Mouse (Mus musculus): ENCODE measurements around the gene Ccnyl1. TPM values are rescaled to one million over a fixed set of nuclear protein-coding genes. Genes with fewer than 3 reads are reported as not detected.
"Not testable (repeated sequence)": the region's sequence is repeated elsewhere in the genome, so short reads cannot be mapped to it uniquely, and the experiment has no call there.

Ccnyl1 gene
- 5.8 and 6.1 TPM in 2 replicates for polyA plus RNA-seq (2016; fragmentation: Nextera tagmentation; extraction: Ambion mirVana)

DNA sequence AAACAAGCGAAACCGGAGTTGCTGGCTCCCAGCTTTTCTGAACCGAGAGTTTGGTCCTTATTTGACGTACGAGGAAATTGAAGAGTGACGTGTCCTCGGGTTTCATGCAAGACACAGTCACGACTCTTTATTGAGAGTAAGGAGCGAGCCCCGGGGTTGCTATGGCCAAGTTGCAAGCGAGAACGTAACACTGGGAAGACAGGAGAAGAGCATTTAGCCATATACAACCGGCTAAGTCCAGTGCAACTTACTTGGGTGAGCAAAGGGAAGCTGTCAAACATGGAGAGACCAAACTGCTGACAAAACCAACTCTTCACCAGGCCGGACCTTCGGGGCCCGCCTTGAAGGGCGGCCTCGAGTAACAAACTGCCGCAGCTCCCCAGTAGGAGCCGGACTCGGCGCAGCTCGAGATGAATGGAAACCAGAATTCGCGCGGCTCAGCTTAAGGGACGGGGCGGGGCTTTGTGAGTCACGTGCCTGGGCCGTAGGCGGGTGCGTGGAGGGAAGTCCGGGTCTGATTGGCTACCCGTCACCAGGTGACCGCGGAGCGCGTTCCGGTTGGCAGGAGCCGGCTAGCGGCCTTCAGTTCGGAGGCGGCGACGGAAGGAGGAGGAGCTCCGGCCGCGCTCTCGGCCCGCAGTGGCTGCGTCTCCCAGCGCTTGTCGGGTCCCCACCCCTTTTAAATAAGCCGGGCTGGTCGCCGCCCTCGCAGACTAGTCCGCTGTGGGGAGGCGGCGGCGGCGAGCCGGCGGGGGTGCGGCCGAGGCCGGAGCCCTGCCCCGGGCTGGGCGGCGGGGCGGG is at the start of gene Ccnyl1:
Gene Ccnyl1, plus strand, starts transcription at position 243 of the 801 bp plus-strand sequence.
- peaks cover 32% of the 10 kb centered on the region for H3K4me1 ChIP-seq
- WGBS = under 1% methylated on average over 71 of the region's 71 CpGs
- H3K9me3 ChIP-seq = no peaks in the 10 kb centered on the region

DNA sequence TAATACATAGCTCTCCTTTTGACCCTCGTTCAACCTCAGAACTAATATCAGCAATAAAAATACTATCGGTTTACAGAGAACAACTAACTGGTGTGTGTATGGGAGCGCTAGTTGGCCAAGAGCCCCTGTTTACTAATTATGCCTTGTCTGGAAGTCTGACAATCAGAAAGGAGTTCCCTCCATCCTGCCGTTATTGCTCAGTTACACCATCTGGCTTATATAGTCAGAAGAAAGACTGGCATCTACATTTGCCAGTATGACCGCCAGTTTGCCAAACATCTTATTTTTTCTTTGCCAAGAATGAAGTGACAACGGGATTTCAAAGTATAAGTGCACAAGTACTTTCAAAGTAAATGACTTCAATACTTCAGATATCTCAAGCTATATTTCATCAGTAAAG is 49.2 kb upstream of the Ccnyl1 start:
- Histone ChIP-seq H3K4me3 (no peak overlapping the region), H3K36me3 (replicated peaks) (no peaks in the 10 kb centered on the region), H3K27ac (replicated peaks) (no peak overlapping the region), H3K4me1 (no peaks in the 10 kb centered on the region), H3K9me3 (no peaks in the 10 kb centered on the region), H3K27me3 (replicated peaks; ENCODE audit: low read depth, poor library complexity, severe bottlenecking) (no peaks in the 10 kb centered on the region)
- no peak for DNase-seq (ENCODE audit: low spot score)
- WGBS = 92% methylated on average over 6 of the region's 6 CpGs

More for the DNA sequence above, at the start of gene Ccnyl1:
- DNase-seq (ENCODE audit: low spot score) = peak; percentile 99
- H3K27ac ChIP-seq (replicated peaks) = peak within 1 kb of the TSS; percentile 90
- H3K27me3 ChIP-seq (replicated peaks; ENCODE audit: low read depth, poor library complexity, severe bottlenecking) = no peaks in the 10 kb centered on the region
- H3K36me3 ChIP-seq (replicated peaks) = 0 out of 2 replicates have a peak, but pooled peaks cover 3% of the 10 kb centered on the region
- peak within 1 kb of the TSS; percentile 86 for H3K4me3 ChIP-seq

DNA sequence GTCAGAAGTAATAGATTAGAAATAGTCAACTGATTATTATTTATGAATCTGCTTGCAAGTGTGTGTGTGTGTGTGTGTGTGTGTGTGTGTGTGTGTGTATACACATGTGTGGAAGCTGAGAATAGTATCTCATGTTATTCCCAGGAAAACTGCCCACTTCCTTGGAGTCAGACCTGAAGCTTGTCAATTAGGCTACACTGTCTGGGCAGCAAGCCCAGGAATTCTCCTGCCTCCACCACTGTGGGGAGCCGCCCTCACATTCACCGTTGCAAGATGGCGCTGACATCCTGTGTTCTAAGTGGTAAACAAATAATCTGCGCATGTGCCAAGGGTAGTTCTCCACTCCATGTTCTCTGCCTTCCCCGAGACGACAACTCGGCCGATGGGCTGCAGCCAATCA is 47.7 kb upstream of the Ccnyl1 start:
- not testable (repeated sequence) for H3K4me1 ChIP-seq; DNase-seq (ENCODE audit: low spot score); H3K27ac ChIP-seq (replicated peaks); H3K4me3 ChIP-seq; H3K27me3 ChIP-seq (replicated peaks; ENCODE audit: low read depth, poor library complexity, severe bottlenecking); H3K36me3 ChIP-seq (replicated peaks); H3K9me3 ChIP-seq
- WGBS = 96% methylated on average over 8 of the region's 8 CpGs

DNA sequence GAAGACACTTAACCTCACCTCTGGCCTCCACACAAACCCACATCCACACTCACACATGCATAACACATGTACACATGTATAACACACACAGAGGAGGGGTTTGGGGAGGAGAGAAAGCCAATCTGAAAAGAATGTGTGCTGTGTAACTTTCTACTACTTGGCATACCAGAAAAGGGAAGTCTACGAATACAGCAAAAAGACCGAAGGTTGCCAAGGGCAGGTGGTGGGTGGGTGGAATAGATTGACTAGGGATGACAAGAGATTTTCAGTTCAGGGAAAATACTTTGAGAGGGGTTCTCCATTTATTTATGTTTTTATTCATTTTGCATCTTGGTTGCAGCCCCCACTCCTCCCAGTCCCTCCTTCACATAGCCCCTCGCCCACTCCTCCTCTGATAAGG is 45.7 kb upstream of the Ccnyl1 start:
- H3K27ac ChIP-seq (replicated peaks) = no peak overlapping the region
- WGBS = 96% methylated on average over 3 of the region's 3 CpGs
- no peak for DNase-seq (ENCODE audit: low spot score)
- no peaks in the 10 kb centered on the region for H3K9me3 ChIP-seq
- H3K4me3 ChIP-seq = no peak overlapping the region
- H3K36me3 ChIP-seq (replicated peaks) = no peaks in the 10 kb centered on the region
- H3K27me3 ChIP-seq (replicated peaks; ENCODE audit: low read depth, poor library complexity, severe bottlenecking) = no peaks in the 10 kb centered on the region
- H3K4me1 ChIP-seq = 0 out of 2 replicates have a peak, but pooled peaks cover 2% of the 10 kb centered on the region

DNA sequence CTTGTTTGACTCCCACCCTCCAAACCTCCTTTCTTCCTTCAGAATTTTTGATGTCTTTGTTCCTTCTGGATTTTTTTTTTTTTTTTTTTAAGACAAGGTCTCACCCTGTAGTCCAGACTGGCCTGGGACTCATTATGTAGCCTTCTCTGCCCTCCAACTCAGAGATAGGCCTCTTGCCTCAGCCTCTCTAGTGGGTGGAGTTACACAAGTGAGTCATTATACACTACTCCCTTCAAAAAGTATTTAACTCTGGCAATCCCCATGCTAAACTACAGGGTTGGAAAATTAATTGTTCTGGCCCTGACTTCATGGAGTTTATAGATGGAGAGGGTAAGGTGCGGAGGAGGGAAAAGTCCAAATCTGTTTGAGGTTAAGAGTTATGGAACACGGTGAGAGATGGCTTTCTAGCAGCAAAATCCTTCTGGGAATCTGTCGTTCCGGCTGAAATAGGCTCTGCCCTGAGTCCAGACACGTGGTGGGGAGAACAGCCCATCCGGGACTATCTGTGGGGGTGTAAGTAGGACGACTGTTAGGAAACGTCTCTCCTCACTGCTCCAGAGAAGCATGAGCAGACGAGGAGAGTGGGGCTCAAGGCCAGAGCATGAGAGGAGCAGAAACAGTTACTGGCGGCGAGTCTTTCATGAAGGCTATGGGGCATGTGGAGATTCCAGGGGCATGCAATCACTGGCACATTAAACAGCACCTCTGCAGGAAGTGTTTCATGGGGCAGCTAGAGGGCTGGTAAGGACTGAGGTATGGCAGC is 40.7 kb upstream of the Ccnyl1 start:
- Histone ChIP-seq H3K27me3 (replicated peaks; ENCODE audit: low read depth, poor library complexity, severe bottlenecking) (no peaks in the 10 kb centered on the region), H3K27ac (replicated peaks) (0 out of 2 replicates have a peak overlapping the region, but pooled peaks have one; percentile 10)
- 83% methylated on average over 11 of the region's 11 CpGs for WGBS

DNA sequence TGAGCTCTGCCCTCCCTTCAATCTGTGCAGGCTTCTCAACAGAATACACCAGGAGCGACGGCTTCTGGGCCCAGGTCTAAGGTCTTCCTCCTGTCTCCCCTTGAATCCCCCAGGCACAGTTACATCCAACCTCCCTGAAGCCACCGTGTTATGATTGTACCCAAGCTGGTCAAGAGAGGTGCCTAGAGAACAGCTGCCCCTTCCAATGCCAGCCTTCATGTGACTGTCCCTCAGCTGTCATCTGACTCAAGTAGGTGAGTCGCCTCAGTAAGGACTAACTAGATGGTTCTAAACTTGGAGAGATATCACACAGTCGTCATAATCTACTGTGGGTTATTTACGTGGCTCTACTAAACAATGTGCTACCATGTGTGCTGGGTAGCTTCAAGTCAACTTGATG is 36.6 kb upstream of the Ccnyl1 start:
- Histone ChIP-seq H3K27me3 (replicated peaks; ENCODE audit: low read depth, poor library complexity, severe bottlenecking) (no peaks in the 10 kb centered on the region), H3K36me3 (replicated peaks) (no peaks in the 10 kb centered on the region), H3K9me3 (no peaks in the 10 kb centered on the region), H3K4me3 (no peak overlapping the region), H3K27ac (replicated peaks) (no peak overlapping the region), H3K4me1 (peaks cover 17% of the 10 kb centered on the region)
- 90% methylated on average over 6 of the region's 6 CpGs for WGBS
- DNase-seq (ENCODE audit: low spot score) = no peak

More for the DNA sequence above, 40.7 kb upstream of the Ccnyl1 start:
- no peaks in the 10 kb centered on the region for H3K9me3 ChIP-seq
- H3K4me1 ChIP-seq = peaks cover 12% of the 10 kb centered on the region; the same call in 1 of the 2 replicates
- H3K4me3 ChIP-seq = no peak overlapping the region
- no peak for DNase-seq (ENCODE audit: low spot score)
- H3K36me3 ChIP-seq (replicated peaks) = no peaks in the 10 kb centered on the region

DNA sequence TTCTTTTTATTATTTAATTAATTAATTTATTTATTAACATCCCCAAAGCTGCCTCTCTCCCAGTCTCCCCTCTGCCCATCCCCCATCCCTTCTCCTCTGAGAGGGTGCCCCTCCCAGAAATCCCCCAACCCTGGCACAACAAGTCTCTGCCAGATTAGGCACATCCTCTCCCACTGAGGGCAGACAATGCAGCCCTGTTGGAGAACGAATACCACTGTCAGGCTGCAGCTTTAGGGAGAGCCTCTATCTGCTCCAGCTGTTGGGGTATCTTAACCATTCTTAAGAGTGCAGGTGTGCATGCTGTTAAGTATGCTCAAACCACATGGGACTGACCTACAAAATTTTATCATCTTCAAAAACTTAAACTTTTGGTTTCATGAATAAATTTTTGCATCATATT is 34.8 kb upstream of the Ccnyl1 start:
- WGBS = 4% methylated on average over 1 of the region's 1 CpGs
- DNase-seq (ENCODE audit: low spot score) = no peak
- H3K36me3 ChIP-seq (replicated peaks) = no peaks in the 10 kb centered on the region
- H3K4me3 ChIP-seq = no peak overlapping the region
- H3K27ac ChIP-seq (replicated peaks) = no peak overlapping the region
- H3K4me1 ChIP-seq = peaks cover 20% of the 10 kb centered on the region
- H3K9me3 ChIP-seq = no peaks in the 10 kb centered on the region
- no peaks in the 10 kb centered on the region for H3K27me3 ChIP-seq (replicated peaks; ENCODE audit: low read depth, poor library complexity, severe bottlenecking)

DNA sequence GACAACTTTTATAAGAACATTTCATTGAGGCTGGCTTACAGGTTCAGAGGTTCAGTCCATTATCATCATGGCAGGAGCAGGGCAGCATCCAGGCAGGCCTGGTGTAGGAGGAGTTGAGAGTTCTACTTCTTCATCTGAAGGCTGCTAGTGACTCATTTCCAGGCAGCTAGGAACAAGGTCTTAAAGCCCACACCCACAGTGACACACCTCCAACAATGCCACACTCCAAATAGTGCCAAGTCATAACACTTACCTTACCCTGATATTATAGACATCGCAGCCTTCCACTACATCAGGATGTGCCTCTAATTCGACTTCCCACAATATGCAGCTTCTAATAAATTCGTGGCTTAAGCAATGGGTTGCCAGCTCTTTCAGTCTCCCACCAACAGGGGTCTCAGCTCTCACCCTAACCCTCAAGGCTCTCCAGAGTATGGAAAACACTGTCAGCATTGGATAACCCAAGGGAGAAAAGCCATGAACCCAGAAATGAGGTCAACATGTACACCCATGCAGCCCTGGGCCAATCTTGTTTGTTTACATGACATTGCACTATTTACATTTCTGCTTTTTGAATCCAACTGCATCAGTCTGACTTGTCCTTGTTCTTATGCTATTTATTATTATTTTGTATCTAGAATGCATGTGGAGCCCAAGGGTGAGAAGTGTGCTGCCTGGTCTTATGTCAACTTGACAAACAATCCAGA is 33.7 kb upstream of the Ccnyl1 start:
- 81% methylated on average over 3 of the region's 3 CpGs for WGBS
- H3K4me3 ChIP-seq = no peak overlapping the region

DNA sequence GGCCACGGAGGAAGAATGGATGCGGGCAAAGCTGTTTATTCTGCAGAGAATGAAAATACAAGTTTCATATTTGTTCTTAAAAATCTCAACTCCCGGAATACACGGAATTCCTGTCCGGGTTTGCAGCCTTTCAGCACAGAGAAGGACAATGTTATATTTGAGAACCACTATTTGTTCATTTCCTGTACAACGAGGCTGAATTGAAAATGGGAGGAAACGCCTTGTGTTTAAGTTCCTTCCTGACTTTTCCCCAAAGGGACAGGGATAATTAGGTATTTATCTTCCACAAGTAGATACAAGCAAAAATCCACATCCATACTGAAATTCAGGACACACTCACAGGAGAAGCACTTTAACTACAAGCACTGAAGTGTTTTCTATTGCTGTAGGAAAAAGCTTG is 31.4 kb upstream of the Ccnyl1 start:
- Histone ChIP-seq H3K9me3 (no peaks in the 10 kb centered on the region), H3K4me1 (peaks cover 15% of the 10 kb centered on the region), H3K27ac (replicated peaks) (no peak overlapping the region), H3K27me3 (replicated peaks; ENCODE audit: low read depth, poor library complexity, severe bottlenecking) (no peaks in the 10 kb centered on the region), H3K4me3 (no peak overlapping the region), H3K36me3 (replicated peaks) (no peaks in the 10 kb centered on the region)
- no peak for DNase-seq (ENCODE audit: low spot score)
- 59% methylated on average over 7 of the region's 7 CpGs for WGBS

More for the DNA sequence above, 33.7 kb upstream of the Ccnyl1 start:
- Histone ChIP-seq H3K9me3 (no peaks in the 10 kb centered on the region), H3K4me1 (peaks cover 20% of the 10 kb centered on the region), H3K27me3 (replicated peaks; ENCODE audit: low read depth, poor library complexity, severe bottlenecking) (no peaks in the 10 kb centered on the region), H3K36me3 (replicated peaks) (no peaks in the 10 kb centered on the region), H3K27ac (replicated peaks) (no peak overlapping the region)
- no peak for DNase-seq (ENCODE audit: low spot score)

DNA sequence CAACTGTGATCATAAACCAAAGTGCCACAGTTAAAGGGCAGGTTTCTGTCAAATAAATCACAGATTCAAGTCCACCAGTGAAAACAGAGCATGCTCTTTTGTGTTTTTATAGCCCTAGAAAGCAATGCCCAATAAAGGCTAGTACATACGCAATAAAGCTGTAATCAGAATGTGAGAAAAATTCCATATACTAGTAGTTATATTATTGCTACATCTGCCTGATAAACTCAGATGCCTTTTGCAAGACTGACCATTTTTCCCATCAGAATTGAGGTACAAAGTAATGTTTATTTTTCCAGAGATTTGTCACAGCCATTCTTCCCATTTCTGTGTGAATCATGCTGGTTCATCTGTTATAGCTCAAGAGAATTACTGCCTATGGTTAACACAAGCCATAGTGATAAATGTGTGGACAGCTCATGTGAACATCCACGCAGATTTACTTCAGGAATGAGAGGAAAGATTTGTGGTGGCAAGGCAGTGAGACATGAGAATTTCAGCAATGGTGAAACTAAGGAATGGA is 23.1 kb upstream of the Ccnyl1 start:
- WGBS = 92% methylated on average over 2 of the region's 2 CpGs
- no peak for DNase-seq (ENCODE audit: low spot score)
- no peaks in the 10 kb centered on the region for H3K36me3 ChIP-seq (replicated peaks)
- H3K27ac ChIP-seq (replicated peaks) = no peak overlapping the region
- H3K9me3 ChIP-seq = no peaks in the 10 kb centered on the region
- no peak overlapping the region for H3K4me3 ChIP-seq
- peaks cover 7% of the 10 kb centered on the region for H3K4me1 ChIP-seq
- no peaks in the 10 kb centered on the region for H3K27me3 ChIP-seq (replicated peaks; ENCODE audit: low read depth, poor library complexity, severe bottlenecking)

DNA sequence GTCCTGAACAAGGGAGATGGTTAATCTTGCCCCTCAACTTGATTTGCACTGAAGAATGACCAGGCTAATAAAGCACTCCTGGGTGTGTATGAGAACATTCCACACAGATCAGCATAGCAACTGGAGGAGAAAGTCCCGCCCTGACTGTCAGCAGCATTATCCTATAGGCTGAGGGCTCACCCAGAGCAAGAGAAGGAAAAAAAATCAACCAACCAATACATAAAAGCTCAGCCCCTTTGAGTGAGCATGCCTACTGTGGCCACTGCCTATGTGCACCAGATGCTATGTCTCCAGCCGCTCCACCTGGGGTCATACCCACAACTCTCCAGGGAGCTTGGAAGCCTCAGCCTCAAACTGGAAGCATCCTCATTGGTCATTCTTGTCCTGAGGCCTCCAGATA is 20.8 kb upstream of the Ccnyl1 start:
- H3K4me3 ChIP-seq = no peak overlapping the region
- no peak overlapping the region for H3K27ac ChIP-seq (replicated peaks)
- peaks cover 7% of the 10 kb centered on the region for H3K4me1 ChIP-seq
- no peak for DNase-seq (ENCODE audit: low spot score)
- H3K9me3 ChIP-seq = 0 out of 2 replicates have a peak, but pooled peaks cover 3% of the 10 kb centered on the region
- WGBS = 57% methylated on average over 2 of the region's 2 CpGs
- H3K27me3 ChIP-seq (replicated peaks; ENCODE audit: low read depth, poor library complexity, severe bottlenecking) = no peaks in the 10 kb centered on the region
- 0 out of 2 replicates have a peak, but pooled peaks cover 1% of the 10 kb centered on the region for H3K36me3 ChIP-seq (replicated peaks)

DNA sequence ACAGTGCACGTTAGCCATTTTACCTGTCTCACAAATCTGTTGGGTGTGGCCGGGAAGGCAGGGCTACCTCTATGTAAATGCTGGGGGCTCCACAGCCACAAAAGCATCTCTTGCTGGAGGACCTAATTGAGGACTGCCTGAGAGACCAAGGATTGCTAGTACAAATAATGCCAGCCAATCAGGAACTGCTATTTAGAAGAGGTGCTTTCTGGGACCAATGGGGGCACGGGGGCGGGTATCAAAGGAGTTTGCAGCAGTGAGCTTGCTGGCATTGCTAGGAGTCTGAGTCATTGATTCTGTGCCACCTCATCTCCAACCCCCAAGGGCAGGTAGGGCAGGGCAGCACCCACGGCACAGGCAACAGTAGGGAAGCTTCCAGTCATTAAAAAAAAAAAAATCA is 16.3 kb upstream of the Ccnyl1 start:
- WGBS = 92% methylated on average over 5 of the region's 5 CpGs
- no peak overlapping the region for H3K4me3 ChIP-seq
- DNase-seq (ENCODE audit: low spot score) = no peak
- no peak overlapping the region for H3K27ac ChIP-seq (replicated peaks)
- peaks cover 18% of the 10 kb centered on the region for H3K4me1 ChIP-seq
- H3K9me3 ChIP-seq = 0 out of 2 replicates have a peak, but pooled peaks cover 4% of the 10 kb centered on the region
- H3K27me3 ChIP-seq (replicated peaks; ENCODE audit: low read depth, poor library complexity, severe bottlenecking) = peaks cover 3% of the 10 kb centered on the region; the same call in 1 of the 2 replicates
- H3K36me3 ChIP-seq (replicated peaks) = 0 out of 2 replicates have a peak, but pooled peaks cover 2% of the 10 kb centered on the region
